Mouse (Mus musculus) ES-E14 (cell line): ENCODE measurements around the gene Tradd.

ENCODE experiments used
- CHD2 ChIP-seq: IDR thresholded peaks from 2 replicates; pipeline ENCODE4 v1.6.1; 2014; ENCODE audit warnings: mild to moderate bottlenecking, low read depth, low read length, inconsistent platforms
- HCFC1 ChIP-seq: IDR thresholded peaks from 2 replicates; pipeline ENCODE4 v1.6.1; 2012; ENCODE audit warnings: low read length, inconsistent platforms, borderline replicate concordance; ENCODE audit not compliant: insufficient read depth
- MAFK ChIP-seq: IDR thresholded peaks from 2 replicates; pipeline ENCODE4 v1.6.1; 2014; ENCODE audit warnings: mild to moderate bottlenecking, low read depth, low read length, inconsistent platforms; ENCODE audit not compliant: insufficient read depth
- ZC3H11A ChIP-seq: IDR thresholded peaks from 2 replicates; pipeline ENCODE4 v1.6.1; 2012; ENCODE audit warnings: low read depth, mild to moderate bottlenecking, inconsistent platforms, low read length, borderline replicate concordance
- ZNF384 ChIP-seq: IDR thresholded peaks from 2 replicates; pipeline ENCODE4 v1.6.1; 2012; ENCODE audit warnings: low read depth, low read length, inconsistent platforms

- TF ChIP-seq ZNF384 (no peak), CHD2 (no peak), HCFC1 (no peak), ZC3H11A (no peak), MAFK (no peak)
Observed at GRCm38 (mm10) chr8:105295895-105296573, 31.6 kb upstream of the Tradd start, which contains the start of gene Exoc3l.
